Mouse (Mus musculus): ENCODE data around the gene Myb. TPM values are rescaled to one million over a fixed set of nuclear protein-coding genes. Genes with fewer than 3 reads are reported as not detected.
A peak's percentile ranks its signal among the peaks of the same experiment; 100 is the strongest.

Myb gene
- polyA plus RNA-seq, 1 experiment from 2014 or later, result 2.0 TPM

- peak; percentile 67 for DNase-seq (ENCODE audit: low spot score)
- TF ChIP-seq EP300 (optimal IDR thresholded peaks at IDR 0.05), result no peak
- peak; percentile 70 for TF ChIP-seq CTCF (IDR thresholded peaks at IDR 0.05; ENCODE audit: low read depth)
- 0 out of 2 replicates have a peak, but pooled peaks cover 5% of the 10 kb centered on the region for H3K4me1 ChIP-seq (replicated peaks; ENCODE audit: control insufficient read depth, insufficient read depth)
- WGBS, result 11% methylated on average over 19 of the region's 19 CpGs
- H3K27me3 ChIP-seq (ENCODE audit: control insufficient read depth, insufficient read depth, low read length), result no peaks in the 10 kb centered on the region
- peak overlapping the region; percentile 30; the same call in 1 of the 2 replicates for H3K27ac ChIP-seq (replicated peaks)
- no peaks in the 10 kb centered on the region for H3K36me3 ChIP-seq (ENCODE audit: control insufficient read depth, insufficient read depth, low read length)
- H3K4me2 ChIP-seq (replicated peaks; ENCODE audit: low read depth), result peak overlapping the region; percentile 99
- H3K4me3 ChIP-seq (ENCODE audit: low read depth, low read length), result peak overlapping the region; percentile 56
- no peak for ATAC-seq (ENCODE audit: low FRiP score, low TSS enrichment)
- no peaks in the 10 kb centered on the region for H3K9me3 ChIP-seq (ENCODE audit: control insufficient read depth, low read length)
- peak overlapping the region; percentile 47; the same call in 1 of the 2 replicates for H3K9ac ChIP-seq (ENCODE audit: low read length)
Measured at GRCm38 (mm10) chr10:21158111-21158917, 2.5 kb downstream of the Myb start.

GRCm38 (mm10) chr10:21156953-21157499 lies 3.8 kb downstream of the Myb start:
- H3K36me3 ChIP-seq (ENCODE audit: control insufficient read depth, insufficient read depth, low read length), result no peaks in the 10 kb centered on the region

GRCm38 (mm10) chr10:21156416-21156815 lies 4.4 kb downstream of the Myb start:
- ATAC-seq (ENCODE audit: low FRiP score, low TSS enrichment) (no peak), DNase-seq (ENCODE audit: low spot score) (no peak)
- 76% methylated on average over 3 of the region's 3 CpGs for WGBS
- H3K4me1 ChIP-seq (replicated peaks; ENCODE audit: control insufficient read depth, insufficient read depth), result 0 out of 2 replicates have a peak, but pooled peaks cover 5% of the 10 kb centered on the region
- H3K9ac ChIP-seq (ENCODE audit: low read length), result no peak overlapping the region
- H3K27ac ChIP-seq (replicated peaks), result no peak overlapping the region
- no peak overlapping the region for H3K4me2 ChIP-seq (replicated peaks; ENCODE audit: low read depth)
- H3K9me3 ChIP-seq (ENCODE audit: control insufficient read depth, low read length), result no peaks in the 10 kb centered on the region
- TF ChIP-seq EP300 (optimal IDR thresholded peaks at IDR 0.05), result no peak
- TF ChIP-seq CTCF (IDR thresholded peaks at IDR 0.05; ENCODE audit: low read depth), result no peak
- H3K4me3 ChIP-seq (ENCODE audit: low read depth, low read length), result no peak overlapping the region
- H3K36me3 ChIP-seq (ENCODE audit: control insufficient read depth, insufficient read depth, low read length), result no peaks in the 10 kb centered on the region
- no peaks in the 10 kb centered on the region for H3K27me3 ChIP-seq (ENCODE audit: control insufficient read depth, insufficient read depth, low read length)

More at GRCm38 (mm10) chr10:21156953-21157499, 3.8 kb downstream of the Myb start:
- H3K27me3 ChIP-seq (ENCODE audit: control insufficient read depth, insufficient read depth, low read length), result no peaks in the 10 kb centered on the region
- H3K27ac ChIP-seq (replicated peaks), result no peak overlapping the region
- no peak overlapping the region for H3K4me2 ChIP-seq (replicated peaks; ENCODE audit: low read depth)
- H3K9ac ChIP-seq (ENCODE audit: low read length), result no peak overlapping the region
- H3K9me3 ChIP-seq (ENCODE audit: control insufficient read depth, low read length), result no peaks in the 10 kb centered on the region
- DNase-seq (ENCODE audit: low spot score) (no peak), ATAC-seq (ENCODE audit: low FRiP score, low TSS enrichment) (no peak)
- no peak for TF ChIP-seq CTCF (IDR thresholded peaks at IDR 0.05; ENCODE audit: low read depth)
- no peak for TF ChIP-seq EP300 (optimal IDR thresholded peaks at IDR 0.05)
- WGBS, result 51% methylated on average over 5 of the region's 5 CpGs
- 0 out of 2 replicates have a peak, but pooled peaks cover 5% of the 10 kb centered on the region for H3K4me1 ChIP-seq (replicated peaks; ENCODE audit: control insufficient read depth, insufficient read depth)
- no peak overlapping the region for H3K4me3 ChIP-seq (ENCODE audit: low read depth, low read length)

- H3K4me1 ChIP-seq (replicated peaks; ENCODE audit: control insufficient read depth, insufficient read depth), result 0 out of 2 replicates have a peak, but pooled peaks cover under 1% of the 10 kb centered on the region
- H3K27me3 ChIP-seq (ENCODE audit: control insufficient read depth, insufficient read depth, low read length), result no peaks in the 10 kb centered on the region
- 53% methylated on average over 3 of the region's 3 CpGs for WGBS
- ATAC-seq (ENCODE audit: low FRiP score, low TSS enrichment) (no peak), DNase-seq (ENCODE audit: low spot score) (no peak)
- no peak overlapping the region for H3K4me2 ChIP-seq (replicated peaks; ENCODE audit: low read depth)
- TF ChIP-seq EP300 (optimal IDR thresholded peaks at IDR 0.05) (no peak), CTCF (IDR thresholded peaks at IDR 0.05; ENCODE audit: low read depth) (no peak)
- H3K9ac ChIP-seq (ENCODE audit: low read length), result no peak overlapping the region
- no peaks in the 10 kb centered on the region for H3K36me3 ChIP-seq (ENCODE audit: control insufficient read depth, insufficient read depth, low read length)
- no peaks in the 10 kb centered on the region for H3K9me3 ChIP-seq (ENCODE audit: control insufficient read depth, low read length)
- no peak overlapping the region for H3K4me3 ChIP-seq (ENCODE audit: low read depth, low read length)
- H3K27ac ChIP-seq (replicated peaks), result no peak overlapping the region
Measured at GRCm38 (mm10) chr10:21154927-21155326, 5.9 kb downstream of the Myb start.

GRCm38 (mm10) chr10:21153433-21153832 lies 7.4 kb downstream of the Myb start:
- Histone ChIP-seq H3K4me1 (replicated peaks; ENCODE audit: control insufficient read depth, insufficient read depth) (no peaks in the 10 kb centered on the region), H3K4me2 (replicated peaks; ENCODE audit: low read depth) (no peak overlapping the region), H3K9me3 (ENCODE audit: control insufficient read depth, low read length) (no peaks in the 10 kb centered on the region), H3K27ac (replicated peaks) (no peak overlapping the region), H3K27me3 (ENCODE audit: control insufficient read depth, insufficient read depth, low read length) (no peaks in the 10 kb centered on the region), H3K4me3 (ENCODE audit: low read depth, low read length) (no peak overlapping the region), H3K9ac (ENCODE audit: low read length) (no peak overlapping the region), H3K36me3 (ENCODE audit: control insufficient read depth, insufficient read depth, low read length) (no peaks in the 10 kb centered on the region)
- WGBS, result 81% methylated on average over 4 of the region's 4 CpGs
- ATAC-seq (ENCODE audit: low FRiP score, low TSS enrichment), result no peak
- DNase-seq (ENCODE audit: low spot score), result no peak
- TF ChIP-seq EP300 (optimal IDR thresholded peaks at IDR 0.05) (no peak), CTCF (IDR thresholded peaks at IDR 0.05; ENCODE audit: low read depth) (no peak)

GRCm38 (mm10) chr10:21152812-21153211 lies 8.0 kb downstream of the Myb start:
- H3K27ac ChIP-seq (replicated peaks), result no peak overlapping the region
- H3K36me3 ChIP-seq (ENCODE audit: control insufficient read depth, insufficient read depth, low read length), result no peaks in the 10 kb centered on the region
- TF ChIP-seq CTCF (IDR thresholded peaks at IDR 0.05; ENCODE audit: low read depth) (no peak), EP300 (optimal IDR thresholded peaks at IDR 0.05) (no peak)
- DNase-seq (ENCODE audit: low spot score) (no peak), ATAC-seq (ENCODE audit: low FRiP score, low TSS enrichment) (no peak)
- no peaks in the 10 kb centered on the region for H3K9me3 ChIP-seq (ENCODE audit: control insufficient read depth, low read length)
- no peak overlapping the region for H3K9ac ChIP-seq (ENCODE audit: low read length)
- 94% methylated on average over 5 of the region's 5 CpGs for WGBS
- no peak overlapping the region for H3K4me2 ChIP-seq (replicated peaks; ENCODE audit: low read depth)
- no peaks in the 10 kb centered on the region for H3K4me1 ChIP-seq (replicated peaks; ENCODE audit: control insufficient read depth, insufficient read depth)
- H3K27me3 ChIP-seq (ENCODE audit: control insufficient read depth, insufficient read depth, low read length), result no peaks in the 10 kb centered on the region
- no peak overlapping the region for H3K4me3 ChIP-seq (ENCODE audit: low read depth, low read length)
